Mouse (Mus musculus): ENCODE data around the gene Rbbp7. TPM values are rescaled to one million over a fixed set of nuclear protein-coding genes. Genes with fewer than 3 reads are reported as not detected.

The Rbbp7 gene
- total and polyA plus RNA-seq, 3 experiments, result 217 to 558 (median 377) TPM

- H3K36me3 ChIP-seq (ENCODE audit: control insufficient read depth in 1 of 2, insufficient read depth in 2 of 2, low read length in 2 of 2), result peaks cover 0 to 6% of the 10 kb centered on the region in 2 experiments; a peak in 2 of 4 replicates
- no peaks in the 10 kb centered on the region for H3K79me2 ChIP-seq (ENCODE audit: control insufficient read depth, insufficient read depth, low read length, poor library complexity)
- H3K27ac ChIP-seq (ENCODE audit: control insufficient read depth, low read depth, low read length), result no peak overlapping the region
- H3K9me3 ChIP-seq (replicated peaks; ENCODE audit: insufficient read depth, low read length), result no peaks in the 10 kb centered on the region
- TF ChIP-seq CTCF (IDR thresholded peaks at IDR 0.05 in 2 of 3, conservative IDR thresholded peaks at IDR 0.05 in 1 of 3; ENCODE audit: control insufficient read depth in 1 of 3, insufficient read depth in 1 of 3, low read depth in 2 of 3, low read length in 3 of 3, poor library complexity in 1 of 3, severe bottlenecking in 1 of 3) (no peak), MAFK (IDR thresholded peaks at IDR 0.05; ENCODE audit: borderline replicate concordance, low read depth, low read length) (no peak), GATA1 (IDR thresholded peaks at IDR 0.05; ENCODE audit: low read depth, low read length) (no peak), EP300 (IDR thresholded peaks at IDR 0.05; ENCODE audit: low read depth in 1 of 2, low read length in 2 of 2) (no peak), CHD1 (IDR thresholded peaks at IDR 0.05; ENCODE audit: low read depth, low read length) (no peak), POLR2AphosphoS5 (IDR thresholded peaks at IDR 0.05; ENCODE audit: borderline replicate concordance, low read depth, low read length) (no peak), ETS1 (IDR thresholded peaks at IDR 0.05; ENCODE audit: low read depth, low read length) (no peak), UBTF (IDR thresholded peaks at IDR 0.05; ENCODE audit: borderline replicate concordance, insufficient read depth, low read depth, low read length) (no peak), SMC3 (IDR thresholded peaks at IDR 0.05; ENCODE audit: low read depth, low read length) (no peak), NELFE (IDR thresholded peaks at IDR 0.05; ENCODE audit: low read depth, low read length) (no peak), TAL1 (IDR thresholded peaks at IDR 0.05; ENCODE audit: low read length) (no peak), ZKSCAN1 (IDR thresholded peaks at IDR 0.05; ENCODE audit: low read depth, low read length) (no peak), TCF12 (IDR thresholded peaks at IDR 0.05; ENCODE audit: low read depth, low read length) (no peak), ZMIZ1 (IDR thresholded peaks at IDR 0.05; ENCODE audit: low read depth, low read length) (no peak), HCFC1 (IDR thresholded peaks at IDR 0.05; ENCODE audit: low read depth, low read length) (no peak), E2F4 (IDR thresholded peaks at IDR 0.05; ENCODE audit: borderline replicate concordance, low read depth, low read length) (no peak), POLR2AphosphoS2 (IDR thresholded peaks at IDR 0.05; ENCODE audit: low read length) (no peak)
- no peak overlapping the region for H3K9ac ChIP-seq (ENCODE audit: control insufficient read depth, low read depth, low read length, poor library complexity, severe bottlenecking)
- DNase-seq (ENCODE audit: low read depth, low spot score), result no peak
- H3K4me3 ChIP-seq (ENCODE audit: control insufficient read depth in 1 of 2, insufficient read depth in 1 of 2, low read depth in 2 of 2, low read length in 2 of 2), result no peak overlapping the region
- H3K4me1 ChIP-seq (ENCODE audit: control insufficient read depth in 1 of 2, insufficient read depth in 2 of 2, low read length in 2 of 2), result peaks cover 2 to 3% of the 10 kb centered on the region in 2 experiments; a peak in 2 of 4 replicates
- H3K27me3 ChIP-seq (ENCODE audit: control insufficient read depth in 1 of 2, insufficient read depth in 2 of 2, low read length in 2 of 2), result no peaks in the 10 kb centered on the region
Measured at GRCm38 (mm10) chrX:162728228-162728627, 32.0 kb upstream of the Rbbp7 start.

- H3K27ac ChIP-seq (ENCODE audit: control insufficient read depth, low read depth, low read length), result no peak overlapping the region
- H3K79me2 ChIP-seq (ENCODE audit: control insufficient read depth, insufficient read depth, low read length, poor library complexity), result no peaks in the 10 kb centered on the region
- peaks cover 2 to 9% of the 10 kb centered on the region in 2 experiments; a peak in 3 of 4 replicates for H3K4me1 ChIP-seq (ENCODE audit: control insufficient read depth in 1 of 2, insufficient read depth in 2 of 2, low read length in 2 of 2)
- peaks cover 0 to 6% of the 10 kb centered on the region in 2 experiments; a peak in 2 of 4 replicates for H3K36me3 ChIP-seq (ENCODE audit: control insufficient read depth in 1 of 2, insufficient read depth in 2 of 2, low read length in 2 of 2)
- H3K9ac ChIP-seq (ENCODE audit: control insufficient read depth, low read depth, low read length, poor library complexity, severe bottlenecking), result no peak overlapping the region
- H3K9me3 ChIP-seq (replicated peaks; ENCODE audit: insufficient read depth, low read length), result no peaks in the 10 kb centered on the region
- no peaks in the 10 kb centered on the region for H3K27me3 ChIP-seq (ENCODE audit: control insufficient read depth in 1 of 2, insufficient read depth in 2 of 2, low read length in 2 of 2)
- H3K4me3 ChIP-seq (ENCODE audit: control insufficient read depth in 1 of 2, insufficient read depth in 1 of 2, low read depth in 2 of 2, low read length in 2 of 2), result no peak overlapping the region
- TF ChIP-seq TAL1 (IDR thresholded peaks at IDR 0.05; ENCODE audit: low read length), result no peak
- peak; percentile 38; the same call in 1 of the 2 replicates for TF ChIP-seq ETS1 (IDR thresholded peaks at IDR 0.05; ENCODE audit: low read depth, low read length)
- TF ChIP-seq MYC (IDR thresholded peaks at IDR 0.05; ENCODE audit: low read depth, low read length), result no peak
- TF ChIP-seq POLR2AphosphoS2 (IDR thresholded peaks at IDR 0.05; ENCODE audit: low read length), result no peak
- no peak for TF ChIP-seq MAFK (IDR thresholded peaks at IDR 0.05; ENCODE audit: borderline replicate concordance, low read depth, low read length)
- TF ChIP-seq TCF12 (IDR thresholded peaks at IDR 0.05; ENCODE audit: low read depth, low read length), result peak; percentile 51
- no peak for TF ChIP-seq POLR2AphosphoS5 (IDR thresholded peaks at IDR 0.05; ENCODE audit: borderline replicate concordance, low read depth, low read length)
- peak; percentile 75 for TF ChIP-seq GATA1 (IDR thresholded peaks at IDR 0.05; ENCODE audit: low read depth, low read length)
- TF ChIP-seq USF2 (IDR thresholded peaks at IDR 0.05; ENCODE audit: borderline replicate concordance in 1 of 2, insufficient read depth in 1 of 2, low read depth in 1 of 2, low read length in 2 of 2), result no peak
- TF ChIP-seq MAZ (IDR thresholded peaks at IDR 0.05; ENCODE audit: low read depth, low read length), result no peak
- TF ChIP-seq CTCF (IDR thresholded peaks at IDR 0.05 in 2 of 3, conservative IDR thresholded peaks at IDR 0.05 in 1 of 3; ENCODE audit: control insufficient read depth in 1 of 3, insufficient read depth in 1 of 3, low read depth in 2 of 3, low read length in 3 of 3, poor library complexity in 1 of 3, severe bottlenecking in 1 of 3), result no peak
- no peak for TF ChIP-seq MEF2A (IDR thresholded peaks at IDR 0.05; ENCODE audit: extremely low read depth, insufficient replicate concordance, low read depth, low read length, poor library complexity, severe bottlenecking)
- TF ChIP-seq JUND (IDR thresholded peaks at IDR 0.05; ENCODE audit: low read depth, low read length), result no peak
- TF ChIP-seq NELFE (IDR thresholded peaks at IDR 0.05; ENCODE audit: low read depth, low read length), result no peak
- TF ChIP-seq CHD1 (IDR thresholded peaks at IDR 0.05; ENCODE audit: low read depth, low read length), result no peak
- peak; percentile 41 to 49; a peak in 3 of 4 replicates for TF ChIP-seq EP300 (IDR thresholded peaks at IDR 0.05; ENCODE audit: low read depth in 1 of 2, low read length in 2 of 2)
- peak; percentile 9 for DNase-seq (ENCODE audit: low read depth, low spot score)
Measured at GRCm38 (mm10) chrX:162730031-162730430, 30.2 kb upstream of the Rbbp7 start.
